Mouse (Mus musculus) liver, embryonic 13.5 days (tissue): ENCODE results near the gene Abcc4. TPM values are rescaled to one million over a fixed set of nuclear protein-coding genes. Genes with fewer than 3 reads are reported as not detected.
A peak's percentile ranks its signal among the peaks of the same experiment; 100 is the strongest.

Experiments
- ATAC-seq: fragments of 200-750 bp; cut with Nextera tagmentation; 2 replicates; pipeline ENCODE4 v1.8.0; 2017; ENCODE audit warnings: low read depth, mild to moderate bottlenecking, moderate number of reproducible peaks, moderate library complexity
- DNase-seq: peaks from one replicate; pipeline ENCODE4 v3.0.0; 2022
- H3K27ac ChIP-seq: fragments of 300-500 bp; sonication (generic); 2 replicates; pipeline ENCODE4 v1.5.1; 2015; ENCODE audit warnings: moderate library complexity, mild to moderate bottlenecking, inconsistent platforms
- H3K27me3 ChIP-seq: fragments of 300-500 bp; sonication (generic); 2 replicates; pipeline ENCODE4 v1.6.1; 2015; ENCODE audit warnings: mild to moderate bottlenecking, inconsistent platforms
- H3K36me3 ChIP-seq: fragments of 300-500 bp; sonication (generic); 2 replicates; pipeline ENCODE4 v1.6.1; 2015; ENCODE audit warnings: mild to moderate bottlenecking, inconsistent platforms
- H3K4me1 ChIP-seq: fragments of 300-500 bp; sonication (generic); replicated peaks from 2 replicates; pipeline ENCODE4 v1.6.1; 2015; ENCODE audit warnings: inconsistent platforms
- H3K4me2 ChIP-seq: fragments of 300-500 bp; sonication (generic); 2 replicates; pipeline ENCODE4 v1.6.1; 2015; ENCODE audit warnings: inconsistent platforms, mild to moderate bottlenecking, moderate library complexity
- H3K4me3 ChIP-seq: fragments of 300-500 bp; sonication (generic); replicated peaks from 2 replicates; pipeline ENCODE4 v1.5.1; 2015; ENCODE audit warnings: mild to moderate bottlenecking, inconsistent platforms
- H3K9ac ChIP-seq: fragments of 300-500 bp; sonication (generic); 2 replicates; pipeline ENCODE4 v1.6.1; 2015; ENCODE audit warnings: mild to moderate bottlenecking, inconsistent platforms
- H3K9me3 ChIP-seq: fragments of 300-500 bp; sonication (generic); replicated peaks from 2 replicates; pipeline ENCODE4 v1.6.1; 2016; ENCODE audit warnings: inconsistent platforms
- WGBS: fragments of 180-500 bp; shearing (Covaris S2); methylation state at CpG from one replicate; pipeline ENCODE4 v1.1.7; 2015; ENCODE audit not compliant: insufficient replicate concordance; 5-methylcytosine and 5-hydroxymethylcytosine counted together
- polyA plus RNA-seq: library from polyadenylated mRNA; unstranded; fragments of >200 nt; fragmentation: Nextera tagmentation; extraction: Ambion mirVana; gene quantifications from 2 replicates; pipeline ENCODE4 v1.2.1, GENCODE M21; 2015

Gene Abcc4
- polyA plus RNA-seq, 1 experiment from 2014 or later, result 1.7 TPM

DNA sequence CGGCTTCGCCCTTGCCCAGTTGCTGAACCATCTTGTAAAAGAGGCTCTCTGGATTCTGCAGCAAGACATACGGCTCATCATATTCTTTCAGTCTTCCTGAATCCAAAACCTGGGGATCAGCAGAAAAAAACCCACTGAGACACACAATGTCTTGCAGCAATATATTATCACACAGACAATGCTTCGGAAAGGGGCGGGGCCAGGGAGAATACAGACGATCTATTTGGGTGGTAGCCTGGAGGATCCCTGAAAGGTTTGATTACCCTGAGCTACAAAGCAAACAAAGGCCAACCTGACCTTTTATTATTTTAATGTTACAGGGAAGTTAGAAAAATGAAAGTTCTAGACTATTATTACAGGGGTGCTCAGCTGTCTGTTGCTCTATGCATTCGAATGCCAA lies 215.5 kb downstream of the Abcc4 start:
- DNase-seq, result no peak
- Histone ChIP-seq H3K9ac (no peak overlapping the region), H3K27ac (no peak overlapping the region), H3K4me3 (no peak overlapping the region), H3K4me1 (no peaks in the 10 kb centered on the region), H3K4me2 (no peak overlapping the region), H3K9me3 (no peaks in the 10 kb centered on the region), H3K27me3 (no peaks in the 10 kb centered on the region), H3K36me3 (no peaks in the 10 kb centered on the region)
- 73% methylated on average over 7 of the region's 7 CpGs for WGBS
- no peak for ATAC-seq

DNA sequence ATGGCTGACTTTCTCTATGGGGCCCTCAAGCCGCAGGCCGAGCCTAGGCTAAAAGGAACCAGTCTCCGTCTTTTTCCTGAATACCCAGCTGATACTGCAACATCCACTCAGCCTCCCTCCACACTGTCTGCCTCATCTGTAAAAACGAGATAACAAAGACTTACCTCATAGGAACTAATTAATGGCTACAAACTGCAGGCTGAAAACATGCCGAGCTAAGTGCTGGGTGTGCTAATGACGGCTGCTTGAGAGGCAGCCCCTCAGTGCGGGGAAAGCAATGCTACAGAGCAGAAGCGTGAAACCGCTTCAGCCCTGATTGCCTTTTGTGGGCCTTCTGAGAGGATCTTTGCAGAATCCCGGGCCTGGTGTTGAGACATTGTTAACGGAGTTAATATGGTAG lies 219.7 kb downstream of the Abcc4 start:
- Histone ChIP-seq H3K9me3 (no peaks in the 10 kb centered on the region), H3K27ac (no peak overlapping the region), H3K4me1 (no peaks in the 10 kb centered on the region), H3K27me3 (no peaks in the 10 kb centered on the region), H3K36me3 (no peaks in the 10 kb centered on the region), H3K9ac (no peak overlapping the region), H3K4me3 (no peak overlapping the region), H3K4me2 (no peak overlapping the region)
- WGBS, result 74% methylated on average over 11 of the region's 11 CpGs
- ATAC-seq, result no peak
- no peak for DNase-seq

DNA sequence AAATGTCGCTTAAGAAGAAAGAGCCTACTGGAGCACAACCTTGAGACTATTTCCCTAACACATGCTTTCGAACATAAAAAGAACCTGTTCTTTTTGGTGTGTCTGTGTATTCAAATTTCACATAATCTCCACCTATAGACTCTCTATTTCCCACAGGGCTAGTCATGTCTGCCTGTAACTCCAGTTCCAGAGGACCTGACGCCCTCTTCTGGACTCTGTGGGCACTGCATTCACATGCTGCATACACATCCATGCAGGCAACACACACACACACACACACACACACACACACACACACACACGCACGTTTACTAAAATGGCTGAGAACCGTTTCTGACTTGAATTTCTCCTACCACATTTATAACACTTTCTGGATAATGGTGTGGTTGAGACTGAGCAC lies 220.4 kb downstream of the Abcc4 start:
- H3K36me3 ChIP-seq, result no peaks in the 10 kb centered on the region
- H3K4me1 ChIP-seq, result no peaks in the 10 kb centered on the region
- DNase-seq (no peak), ATAC-seq (no peak)
- no peak overlapping the region for H3K9ac ChIP-seq
- H3K27me3 ChIP-seq, result no peaks in the 10 kb centered on the region
- 80% methylated on average over 6 of the region's 6 CpGs for WGBS
- no peak overlapping the region for H3K27ac ChIP-seq
- H3K9me3 ChIP-seq, result no peaks in the 10 kb centered on the region
- H3K4me3 ChIP-seq, result no peak overlapping the region
- no peak overlapping the region for H3K4me2 ChIP-seq

DNA sequence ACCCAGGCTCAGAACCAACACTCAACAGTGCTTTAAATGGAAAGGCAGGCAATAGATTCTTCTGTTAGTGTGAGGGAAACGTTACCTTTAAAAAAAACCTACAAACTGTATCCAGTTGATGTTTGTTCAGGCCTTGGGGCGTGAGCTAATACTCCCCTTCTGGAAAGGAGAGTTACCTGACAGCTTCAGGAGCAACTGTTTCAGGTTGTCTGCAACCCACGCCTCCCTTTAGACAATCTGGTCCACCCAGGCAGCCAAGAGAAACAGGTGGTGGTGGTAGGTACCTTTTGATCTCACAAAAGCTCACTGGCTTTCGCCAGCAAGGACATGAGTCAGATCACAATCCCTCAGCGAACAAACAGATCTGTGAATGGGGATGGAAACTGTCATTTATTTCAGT lies 223.7 kb downstream of the Abcc4 start:
- Histone ChIP-seq H3K9me3 (no peaks in the 10 kb centered on the region), H3K4me2 (no peak overlapping the region), H3K27me3 (no peaks in the 10 kb centered on the region), H3K9ac (no peak overlapping the region), H3K36me3 (no peaks in the 10 kb centered on the region), H3K27ac (no peak overlapping the region), H3K4me1 (no peaks in the 10 kb centered on the region), H3K4me3 (no peak overlapping the region)
- 67% methylated on average over 5 of the region's 5 CpGs for WGBS
- ATAC-seq (no peak), DNase-seq (no peak)

DNA sequence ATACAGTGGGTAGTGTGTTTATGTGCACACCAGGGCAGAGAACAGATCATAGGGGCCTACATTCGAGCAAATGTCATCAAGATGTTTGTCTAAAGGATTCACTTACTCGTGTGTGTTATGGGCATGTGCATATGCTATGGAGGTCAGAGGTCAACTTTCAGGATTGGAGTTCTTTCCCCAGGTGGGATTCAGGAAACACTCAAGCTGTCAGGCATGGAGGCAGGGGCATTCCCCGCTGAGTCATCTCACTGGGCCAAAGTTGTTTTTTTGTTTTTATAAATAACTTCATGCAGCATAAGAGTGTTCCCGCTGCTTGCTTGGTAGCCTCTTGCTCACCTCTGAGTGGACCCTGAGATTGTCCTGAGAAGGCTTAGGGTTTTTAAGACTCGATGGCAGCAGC lies 224.2 kb downstream of the Abcc4 start:
- H3K4me2 ChIP-seq, result no peak overlapping the region
- H3K36me3 ChIP-seq, result no peaks in the 10 kb centered on the region
- no peak overlapping the region for H3K9ac ChIP-seq
- no peaks in the 10 kb centered on the region for H3K27me3 ChIP-seq
- DNase-seq, result no peak
- no peak overlapping the region for H3K4me3 ChIP-seq
- ATAC-seq, result no peak
- WGBS, result 68% methylated on average over 5 of the region's 5 CpGs
- no peak overlapping the region for H3K27ac ChIP-seq
- no peaks in the 10 kb centered on the region for H3K9me3 ChIP-seq
- no peaks in the 10 kb centered on the region for H3K4me1 ChIP-seq

DNA sequence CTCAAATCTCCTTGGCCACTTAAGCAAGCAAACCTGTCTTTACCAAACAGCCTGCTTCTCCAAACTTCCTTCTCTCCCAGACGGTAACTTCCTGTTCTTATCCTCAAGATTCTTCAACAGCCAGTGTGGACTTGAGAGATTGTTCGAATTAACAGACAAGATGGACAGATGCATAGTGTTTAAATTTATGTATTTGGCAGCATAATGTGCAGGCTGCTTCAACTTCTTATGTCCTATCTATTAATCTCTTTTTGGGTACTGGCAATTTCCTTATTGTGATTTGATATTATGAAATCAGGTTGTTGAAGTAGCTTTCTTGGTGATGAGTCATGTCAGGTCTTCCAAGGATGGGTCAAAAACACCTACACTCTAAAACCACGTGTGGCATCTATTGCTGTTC lies 229.7 kb downstream of the Abcc4 start:
- Histone ChIP-seq H3K27ac (no peak overlapping the region), H3K27me3 (peaks cover 31% of the 10 kb centered on the region), H3K4me3 (no peak overlapping the region), H3K9ac (no peak overlapping the region), H3K36me3 (no peaks in the 10 kb centered on the region), H3K9me3 (no peaks in the 10 kb centered on the region), H3K4me2 (no peak overlapping the region), H3K4me1 (peaks cover 8% of the 10 kb centered on the region; the same call in 1 of the 2 replicates)
- DNase-seq (no peak), ATAC-seq (no peak)
- WGBS, result 51% methylated on average over 3 of the region's 3 CpGs

DNA sequence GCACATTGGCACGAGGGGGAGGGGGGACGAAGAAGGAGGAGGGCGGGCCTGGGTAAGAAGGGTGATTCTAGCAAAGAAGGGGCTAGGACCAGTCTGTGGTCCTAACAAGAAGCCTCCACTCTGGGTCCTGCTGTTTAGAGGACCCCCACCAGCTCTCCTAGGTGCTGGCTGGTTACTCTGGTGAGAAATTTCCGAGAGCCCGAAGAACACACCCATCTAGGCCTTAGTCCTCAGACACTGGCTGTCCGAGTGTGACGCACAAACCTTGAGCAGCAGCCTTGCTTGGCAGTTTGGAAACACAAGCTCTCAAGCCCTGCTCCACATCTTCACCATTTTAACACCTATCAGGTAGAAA lies 230.9 kb downstream of the Abcc4 start:
- Histone ChIP-seq H3K4me1 (peaks cover 8% of the 10 kb centered on the region; the same call in 1 of the 2 replicates), H3K4me3 (no peak overlapping the region), H3K9ac (no peak overlapping the region), H3K36me3 (no peaks in the 10 kb centered on the region), H3K27me3 (peaks cover 32% of the 10 kb centered on the region), H3K27ac (no peak overlapping the region), H3K9me3 (no peaks in the 10 kb centered on the region), H3K4me2 (no peak overlapping the region)
- ATAC-seq, result no peak
- no peak for DNase-seq
- 50% methylated on average over 7 of the region's 7 CpGs for WGBS

DNA sequence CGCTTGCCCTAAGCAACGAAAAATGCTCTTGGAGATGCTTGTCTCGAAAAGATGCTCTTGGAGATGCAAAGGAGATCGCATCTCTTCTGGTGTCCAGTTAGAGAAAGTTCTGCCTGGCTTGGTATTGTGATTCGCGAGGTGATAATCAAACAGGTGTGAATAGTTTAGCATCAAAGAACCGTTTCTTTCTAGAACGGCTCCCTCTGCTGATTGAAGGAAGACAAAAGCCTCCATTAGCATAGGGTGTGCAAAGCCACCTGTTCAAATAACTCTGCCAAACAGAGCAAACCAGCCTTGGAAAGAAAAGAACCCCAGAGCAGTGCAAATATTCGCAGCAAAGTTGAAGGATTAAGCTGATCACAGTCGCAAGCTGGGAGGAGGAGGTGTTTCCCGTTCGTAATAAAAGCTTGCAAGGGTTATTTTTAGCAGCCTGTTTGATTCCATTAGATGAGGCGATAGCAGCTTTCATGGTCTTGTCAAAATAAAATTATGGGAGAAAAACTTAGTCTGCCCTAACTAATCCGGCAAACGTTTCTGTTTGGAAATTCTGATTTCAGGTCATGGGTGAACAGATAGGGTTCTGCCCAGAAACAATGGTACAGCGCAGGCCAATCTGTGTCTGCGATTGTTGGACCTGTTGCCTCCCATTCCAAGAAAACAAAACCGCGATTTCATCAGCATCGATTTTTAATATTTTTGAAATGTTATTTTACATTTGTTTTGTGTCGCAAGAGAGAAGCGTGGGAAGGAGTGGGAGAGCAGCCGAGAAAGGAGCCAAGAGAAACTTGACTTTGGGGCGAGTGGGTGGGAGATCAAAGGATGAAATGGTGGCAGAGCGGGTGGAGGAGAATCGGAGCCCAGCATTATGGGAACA lies 231.6 kb downstream of the Abcc4 start:
- no peaks in the 10 kb centered on the region for H3K36me3 ChIP-seq
- peaks cover 8% of the 10 kb centered on the region; the same call in 1 of the 2 replicates for H3K4me1 ChIP-seq
- no peaks in the 10 kb centered on the region for H3K9me3 ChIP-seq
- 23% methylated on average over 26 of the region's 26 CpGs for WGBS
- H3K4me3 ChIP-seq, result peak overlapping the region; percentile 44
- H3K4me2 ChIP-seq, result peak overlapping the region; percentile 59
- ATAC-seq, result no peak
- H3K27me3 ChIP-seq, result peaks cover 32% of the 10 kb centered on the region
- DNase-seq, result no peak
- no peak overlapping the region for H3K27ac ChIP-seq
- H3K9ac ChIP-seq, result no peak overlapping the region

DNA sequence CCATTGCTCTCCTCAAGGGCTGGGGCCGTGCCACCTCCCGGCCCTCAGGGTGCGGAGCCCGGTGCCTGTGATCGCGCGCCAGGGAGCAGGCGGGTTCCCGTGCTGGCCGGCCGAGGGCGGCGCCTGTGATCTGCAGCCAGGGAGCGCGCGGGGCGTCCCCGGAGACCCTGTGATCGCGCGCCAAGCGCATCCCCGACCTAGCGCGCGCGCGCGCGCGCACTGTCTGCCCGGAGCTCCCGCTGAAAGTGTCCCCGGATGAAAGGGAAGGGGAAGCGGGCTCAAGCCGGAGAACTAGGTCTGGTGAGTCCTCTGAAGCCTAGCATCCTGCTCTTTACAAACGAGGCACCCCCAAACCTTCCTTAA lies 232.2 kb downstream of the Abcc4 start:
- ATAC-seq (no peak), DNase-seq (no peak)
- peak overlapping the region; percentile 44 for H3K4me3 ChIP-seq
- H3K27ac ChIP-seq, result no peak overlapping the region
- peaks cover 32% of the 10 kb centered on the region for H3K27me3 ChIP-seq
- no peak overlapping the region for H3K9ac ChIP-seq
- peak overlapping the region; percentile 59 for H3K4me2 ChIP-seq
- 2% methylated on average over 23 of the region's 37 CpGs for WGBS
- peaks cover 8% of the 10 kb centered on the region; the same call in 1 of the 2 replicates for H3K4me1 ChIP-seq
- no peaks in the 10 kb centered on the region for H3K9me3 ChIP-seq
- H3K36me3 ChIP-seq, result no peaks in the 10 kb centered on the region

DNA sequence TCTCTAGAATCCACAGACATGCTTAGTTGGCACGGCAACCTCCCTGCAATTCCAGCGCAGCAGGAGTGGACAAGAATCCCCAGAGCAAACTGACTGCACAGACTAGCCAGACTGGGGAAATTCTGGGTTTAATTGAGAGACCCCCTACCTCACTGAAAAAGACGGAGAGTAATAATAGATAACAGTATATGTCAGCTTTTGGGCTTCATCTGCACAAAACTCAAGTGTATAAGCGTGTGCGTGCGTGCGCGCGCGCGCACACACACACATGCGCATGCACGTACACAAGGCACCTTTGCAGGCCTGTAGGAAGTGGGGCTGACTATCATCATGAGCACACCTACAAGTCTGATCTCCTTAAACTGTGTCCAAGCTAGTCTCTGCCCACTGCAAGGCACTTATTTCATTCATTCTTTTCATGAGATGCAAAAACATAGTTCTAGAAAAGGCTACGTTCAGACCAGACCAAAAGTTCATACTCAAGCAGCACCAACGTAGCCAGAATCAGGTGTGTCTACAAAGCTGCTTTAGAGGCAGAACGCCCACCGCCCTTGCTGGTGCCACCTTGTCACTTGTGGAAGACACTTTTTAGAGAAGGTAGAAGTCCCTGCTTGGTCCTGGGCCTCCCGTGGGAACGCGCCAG lies 232.7 kb downstream of the Abcc4 start:
- H3K4me3 ChIP-seq, result peak overlapping the region; percentile 44
- H3K27ac ChIP-seq, result no peak overlapping the region
- peaks cover 32% of the 10 kb centered on the region for H3K27me3 ChIP-seq
- no peaks in the 10 kb centered on the region for H3K36me3 ChIP-seq
- H3K4me1 ChIP-seq, result peaks cover 8% of the 10 kb centered on the region; the same call in 1 of the 2 replicates
- WGBS, result 16% methylated on average over 20 of the region's 20 CpGs
- no peak overlapping the region for H3K9ac ChIP-seq
- ATAC-seq (no peak), DNase-seq (no peak)
- H3K9me3 ChIP-seq, result no peaks in the 10 kb centered on the region
- H3K4me2 ChIP-seq, result peak overlapping the region; percentile 59

DNA sequence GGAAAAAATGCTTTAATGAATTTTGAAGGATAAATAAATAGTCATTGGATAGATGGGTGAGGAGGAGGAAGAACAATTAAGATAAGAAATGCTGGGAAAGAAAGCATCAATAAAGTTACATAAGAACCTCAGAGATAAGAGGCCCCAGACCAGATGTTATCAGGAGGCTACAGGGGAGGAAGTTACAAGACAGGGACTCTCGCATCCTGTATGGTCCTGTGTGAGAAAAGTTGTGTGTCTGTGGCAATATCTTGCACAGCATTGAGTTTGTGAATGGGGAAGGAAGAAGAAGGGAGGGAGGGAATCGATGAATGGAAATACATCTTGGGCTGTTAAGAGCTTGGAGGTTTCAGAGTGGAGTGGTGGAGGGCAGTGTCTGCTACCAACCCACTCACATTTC lies 240.7 kb downstream of the Abcc4 start:
- ATAC-seq (no peak), DNase-seq (no peak)
- 22% methylated on average over 2 of the region's 2 CpGs for WGBS

DNA sequence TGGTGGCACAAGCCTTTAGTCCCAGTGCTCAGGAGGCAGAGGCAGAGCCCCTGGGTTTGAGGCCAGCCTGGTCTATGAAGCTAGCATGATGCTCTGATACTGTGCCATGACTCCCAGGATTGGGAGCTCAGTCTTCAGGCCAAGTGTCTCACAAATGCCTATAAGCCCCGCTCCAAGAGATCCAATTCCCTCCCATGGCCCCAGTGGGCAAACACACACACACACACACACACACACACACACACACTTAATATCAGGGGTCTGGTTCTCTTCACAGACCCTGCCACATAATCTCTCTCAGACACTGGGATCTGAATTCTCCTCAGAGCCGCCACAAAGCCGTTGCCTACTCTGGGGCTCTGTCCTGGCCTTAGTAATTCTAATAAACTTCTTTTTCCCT lies 241.6 kb downstream of the Abcc4 start:
- ATAC-seq (no peak), DNase-seq (no peak)
- no peak overlapping the region for H3K4me2 ChIP-seq
- WGBS, result 56% methylated on average over 3 of the region's 3 CpGs
- no peak overlapping the region for H3K9ac ChIP-seq
- H3K36me3 ChIP-seq, result no peaks in the 10 kb centered on the region
- H3K27ac ChIP-seq, result no peak overlapping the region
- no peaks in the 10 kb centered on the region for H3K9me3 ChIP-seq
- no peaks in the 10 kb centered on the region for H3K4me1 ChIP-seq
- no peak overlapping the region for H3K4me3 ChIP-seq
- H3K27me3 ChIP-seq, result no peaks in the 10 kb centered on the region

More for the DNA sequence above, 240.7 kb downstream of the Abcc4 start:
- no peak overlapping the region for H3K9ac ChIP-seq
- no peaks in the 10 kb centered on the region for H3K4me1 ChIP-seq
- no peaks in the 10 kb centered on the region for H3K27me3 ChIP-seq
- H3K4me2 ChIP-seq, result no peak overlapping the region
- H3K27ac ChIP-seq, result no peak overlapping the region
- H3K4me3 ChIP-seq, result no peak overlapping the region
- H3K36me3 ChIP-seq, result no peaks in the 10 kb centered on the region
- no peaks in the 10 kb centered on the region for H3K9me3 ChIP-seq
